Mouse (Mus musculus) megakaryocyte, embryonic 14.5 days (primary cell): ENCODE results near the gene Cyp11a1.

Experiments used
- FLI1 ChIP-seq: IDR thresholded peaks from 2 replicates; pipeline ENCODE4 v1.6.1; 2012; ENCODE audit warnings: low read length, inconsistent platforms, mixed read lengths
- GATA1 ChIP-seq: IDR thresholded peaks from 3 replicates; pipeline ENCODE4 v1.6.1; 2012; ENCODE audit warnings: mixed read lengths, low read length, inconsistent platforms, borderline replicate concordance

- no peak for TF ChIP-seq GATA1
- TF ChIP-seq FLI1 = no peak
These were observed 43.6 kb downstream of the Cyp11a1 start for GRCm38 (mm10) chr9:58049861-58050260.
